Mouse (Mus musculus) liver, embryonic 15.5 days (tissue): Measurements from ENCODE around the gene Trpm8. TPM values are rescaled to one million over a fixed set of nuclear protein-coding genes. Genes with fewer than 3 reads are reported as not detected.
A peak's percentile ranks its signal among the peaks of the same experiment; 100 is the strongest.

Experiments used
- ATAC-seq: fragments of 200-750 bp; cut with Nextera tagmentation; 2 replicates; pipeline ENCODE4 v1.8.0; 2017; ENCODE audit warnings: moderate number of reproducible peaks, mild to moderate bottlenecking, moderate library complexity; ENCODE audit not compliant: insufficient read depth
- H3K27ac ChIP-seq: fragments of 300-500 bp; sonication (generic); replicated peaks from 2 replicates; pipeline ENCODE4 v1.5.1; 2015; ENCODE audit warnings: mild to moderate bottlenecking, inconsistent platforms
- H3K27me3 ChIP-seq: fragments of 300-500 bp; sonication (generic); 2 replicates; pipeline ENCODE4 v1.6.1; 2015; ENCODE audit warnings: mild to moderate bottlenecking, inconsistent platforms
- H3K36me3 ChIP-seq: fragments of 300-500 bp; sonication (generic); replicated peaks from 2 replicates; pipeline ENCODE4 v1.6.1; 2015; ENCODE audit warnings: moderate library complexity, mild to moderate bottlenecking, inconsistent platforms
- H3K4me1 ChIP-seq: fragments of 300-500 bp; sonication (generic); replicated peaks from 2 replicates; pipeline ENCODE4 v1.6.1; 2015; ENCODE audit warnings: inconsistent platforms
- H3K4me2 ChIP-seq: fragments of 300-500 bp; sonication (generic); 2 replicates; pipeline ENCODE4 v1.6.1; 2015; ENCODE audit warnings: moderate library complexity, mild to moderate bottlenecking, inconsistent platforms
- H3K4me3 ChIP-seq: fragments of 300-500 bp; sonication (generic); replicated peaks from 2 replicates; pipeline ENCODE4 v1.5.1; 2015; ENCODE audit warnings: mild to moderate bottlenecking, inconsistent platforms
- H3K9ac ChIP-seq: fragments of 300-500 bp; sonication (generic); 2 replicates; pipeline ENCODE4 v1.6.1; 2015; ENCODE audit warnings: moderate library complexity, mild to moderate bottlenecking, inconsistent platforms
- H3K9me3 ChIP-seq: fragments of 300-500 bp; sonication (generic); replicated peaks from 2 replicates; pipeline ENCODE4 v1.6.1; 2016; ENCODE audit warnings: inconsistent platforms
- WGBS: fragments of 180-500 bp; shearing (Covaris S2); methylation state at CpG from one replicate; pipeline ENCODE4 v1.1.7; 2015; ENCODE audit warnings: mixed read lengths; ENCODE audit not compliant: insufficient replicate concordance; 5-methylcytosine and 5-hydroxymethylcytosine counted together
- polyA plus RNA-seq: library from polyadenylated mRNA; unstranded; fragments of >200 nt; fragmentation: Nextera tagmentation; extraction: Ambion mirVana; gene quantifications from 2 replicates; pipeline ENCODE4 v1.2.1, GENCODE M21; 2015

Gene Trpm8
- not detected in 2 replicates for polyA plus RNA-seq

DNA sequence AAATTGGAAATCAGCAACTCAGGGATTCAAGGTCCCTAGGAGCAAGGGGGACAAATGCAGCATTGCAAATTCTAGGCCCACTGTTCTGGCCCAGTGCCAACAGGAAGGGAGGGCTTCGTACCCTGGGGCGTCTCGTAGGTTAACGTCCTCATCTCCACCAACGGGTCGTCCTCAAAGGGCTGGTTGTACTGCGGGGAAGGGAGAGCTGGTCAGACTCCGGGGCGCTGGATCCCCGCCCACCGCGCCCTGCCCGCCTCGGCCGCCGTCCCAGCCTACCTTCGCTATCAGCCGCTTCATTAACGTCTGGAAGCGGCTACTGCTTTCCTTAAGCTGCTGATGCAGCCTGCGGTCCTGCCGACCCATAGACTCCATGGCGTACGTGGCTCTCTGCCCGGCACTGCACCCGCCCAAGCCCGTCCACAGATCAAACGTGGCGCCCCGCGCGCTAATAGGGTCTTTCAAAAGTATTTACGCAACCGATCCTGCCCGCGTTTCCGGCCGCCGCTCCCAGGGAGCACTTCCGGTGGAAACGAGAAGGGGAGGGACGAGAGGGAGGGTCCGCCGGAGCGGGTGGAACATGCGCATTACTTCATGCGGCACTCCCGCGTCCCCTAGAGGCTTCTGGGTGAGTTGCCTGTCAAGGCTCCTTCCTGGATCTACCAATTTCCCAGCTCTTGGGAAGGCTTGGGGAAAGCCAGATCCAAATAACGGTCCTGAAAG, at the start of gene Trpm8, which contains the start of gene Hjurp:
Gene Trpm8, plus strand, starts transcription at position 564 of the 720 bp plus-strand sequence.
Gene Hjurp, minus strand, starts transcription at position 536 of the 720 bp plus-strand sequence.
- peak; percentile 90 for ATAC-seq
- WGBS = under 1% methylated on average over 50 of the region's 50 CpGs

DNA sequence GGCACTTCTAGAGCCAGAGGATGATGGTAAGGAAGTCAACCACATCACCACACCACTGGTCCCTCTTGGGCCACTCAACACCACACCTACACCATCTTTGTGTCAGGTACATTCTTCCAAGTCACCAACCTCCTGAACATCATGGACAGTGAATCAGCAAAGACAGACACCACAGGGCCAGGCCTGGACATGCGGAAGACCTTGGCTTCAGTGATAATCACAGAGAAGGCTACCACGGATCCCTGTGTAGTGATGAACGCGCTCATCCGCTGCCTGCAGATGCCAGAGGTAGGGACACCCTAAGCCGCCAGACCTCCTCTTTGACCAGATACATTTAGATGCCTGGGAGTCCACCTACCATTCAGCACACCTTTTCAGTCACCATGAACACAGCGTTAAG, 49.3 kb upstream of the Trpm8 start:
- WGBS = 55% methylated on average over 7 of the region's 7 CpGs
- peaks cover 45% of the 10 kb centered on the region; the same call in 1 of the 2 replicates for H3K9me3 ChIP-seq
- H3K36me3 ChIP-seq = no peaks in the 10 kb centered on the region
- ATAC-seq = no peak
- no peaks in the 10 kb centered on the region for H3K4me1 ChIP-seq
- H3K27ac ChIP-seq = no peak overlapping the region
- no peak overlapping the region for H3K4me2 ChIP-seq
- H3K27me3 ChIP-seq = no peaks in the 10 kb centered on the region
- H3K9ac ChIP-seq = no peak overlapping the region
- no peak overlapping the region for H3K4me3 ChIP-seq

More for the DNA sequence above, at the start of gene Trpm8, which contains the start of gene Hjurp:
- H3K9me3 ChIP-seq = no peaks in the 10 kb centered on the region
- peak within 1 kb of the TSS; percentile 68 for H3K9ac ChIP-seq
- peak within 1 kb of the TSS; percentile 84 for H3K27ac ChIP-seq
- peak within 1 kb of the TSS; percentile 66 for H3K4me2 ChIP-seq
- H3K27me3 ChIP-seq = no peaks in the 10 kb centered on the region
- peaks cover 42% of the 10 kb centered on the region for H3K4me1 ChIP-seq
- H3K4me3 ChIP-seq = peak within 1 kb of the TSS; percentile 60
- peaks cover 37% of the 10 kb centered on the region for H3K36me3 ChIP-seq

DNA sequence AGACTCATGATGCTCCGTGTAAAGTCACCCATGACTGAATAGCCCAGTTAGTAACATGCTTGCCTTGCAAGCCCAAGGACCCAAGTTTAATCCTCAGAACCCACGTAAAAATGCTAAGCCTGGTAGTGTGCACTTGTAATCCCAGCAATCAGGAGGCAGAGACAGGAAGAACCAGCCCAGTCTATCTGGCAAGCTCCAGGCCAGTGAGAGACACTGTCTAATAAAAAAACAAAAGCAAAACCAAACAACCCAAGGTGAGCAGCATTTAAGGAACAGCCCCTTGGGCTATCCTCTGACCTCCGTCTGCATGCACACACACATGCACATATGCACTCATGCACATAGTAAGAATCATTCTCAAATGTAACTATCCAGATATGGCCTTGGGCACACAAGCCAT, 47.9 kb upstream of the Trpm8 start:
- Histone ChIP-seq H3K9ac (no peak overlapping the region), H3K4me3 (no peak overlapping the region), H3K27ac (no peak overlapping the region), H3K36me3 (no peaks in the 10 kb centered on the region), H3K9me3 (peaks cover 46% of the 10 kb centered on the region; the same call in 1 of the 2 replicates), H3K4me2 (no peak overlapping the region), H3K4me1 (no peaks in the 10 kb centered on the region), H3K27me3 (no peaks in the 10 kb centered on the region)
- no peak for ATAC-seq
- 58% methylated on average over 3 of the region's 3 CpGs for WGBS

DNA sequence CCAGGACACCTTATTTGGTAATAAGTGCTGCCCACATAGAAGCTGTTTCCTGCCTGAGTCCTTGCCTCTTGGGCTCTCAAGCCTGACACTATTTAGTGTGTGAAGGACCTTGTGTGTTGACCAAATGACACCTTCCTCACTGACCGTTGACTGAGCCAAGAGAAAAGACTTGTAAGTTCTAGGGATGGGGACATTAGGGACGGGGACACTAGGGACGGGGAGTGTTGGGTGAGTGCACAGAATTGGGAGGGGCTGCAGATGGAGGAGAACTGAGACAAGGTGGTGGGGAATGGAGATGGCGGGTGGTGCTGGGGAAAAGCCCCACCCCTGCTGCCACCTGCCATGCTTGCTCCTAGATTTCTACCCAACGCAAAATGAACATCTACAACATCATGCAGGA, 47.5 kb upstream of the Trpm8 start:
- H3K4me1 ChIP-seq = no peaks in the 10 kb centered on the region
- H3K9ac ChIP-seq = no peak overlapping the region
- H3K9me3 ChIP-seq = peaks cover 47% of the 10 kb centered on the region; the same call in 1 of the 2 replicates
- H3K4me2 ChIP-seq = no peak overlapping the region
- H3K27ac ChIP-seq = no peak overlapping the region
- H3K4me3 ChIP-seq = no peak overlapping the region
- no peaks in the 10 kb centered on the region for H3K36me3 ChIP-seq
- ATAC-seq = no peak
- no peaks in the 10 kb centered on the region for H3K27me3 ChIP-seq
- 65% methylated on average over 5 of the region's 5 CpGs for WGBS

DNA sequence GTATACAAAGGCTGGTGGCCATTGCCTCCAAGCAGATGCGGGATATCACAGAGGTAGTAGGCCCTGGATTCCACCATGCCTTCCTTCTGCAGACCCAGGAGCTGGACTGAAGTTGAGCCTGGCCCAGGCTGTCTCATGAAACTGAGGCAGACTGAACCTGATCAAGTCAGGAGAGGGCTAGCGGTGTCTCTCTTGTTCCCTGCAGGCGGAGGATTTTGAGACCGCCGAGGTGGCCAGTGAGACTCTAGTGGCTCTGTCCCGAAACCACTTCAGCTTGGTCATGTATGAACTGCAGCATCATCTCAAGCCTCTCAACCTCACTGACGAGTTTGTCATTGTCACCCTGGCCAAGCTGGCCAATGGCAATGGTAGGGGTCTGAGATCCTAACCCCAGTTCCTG, 47.0 kb upstream of the Trpm8 start:
- 58% methylated on average over 7 of the region's 7 CpGs for WGBS

DNA sequence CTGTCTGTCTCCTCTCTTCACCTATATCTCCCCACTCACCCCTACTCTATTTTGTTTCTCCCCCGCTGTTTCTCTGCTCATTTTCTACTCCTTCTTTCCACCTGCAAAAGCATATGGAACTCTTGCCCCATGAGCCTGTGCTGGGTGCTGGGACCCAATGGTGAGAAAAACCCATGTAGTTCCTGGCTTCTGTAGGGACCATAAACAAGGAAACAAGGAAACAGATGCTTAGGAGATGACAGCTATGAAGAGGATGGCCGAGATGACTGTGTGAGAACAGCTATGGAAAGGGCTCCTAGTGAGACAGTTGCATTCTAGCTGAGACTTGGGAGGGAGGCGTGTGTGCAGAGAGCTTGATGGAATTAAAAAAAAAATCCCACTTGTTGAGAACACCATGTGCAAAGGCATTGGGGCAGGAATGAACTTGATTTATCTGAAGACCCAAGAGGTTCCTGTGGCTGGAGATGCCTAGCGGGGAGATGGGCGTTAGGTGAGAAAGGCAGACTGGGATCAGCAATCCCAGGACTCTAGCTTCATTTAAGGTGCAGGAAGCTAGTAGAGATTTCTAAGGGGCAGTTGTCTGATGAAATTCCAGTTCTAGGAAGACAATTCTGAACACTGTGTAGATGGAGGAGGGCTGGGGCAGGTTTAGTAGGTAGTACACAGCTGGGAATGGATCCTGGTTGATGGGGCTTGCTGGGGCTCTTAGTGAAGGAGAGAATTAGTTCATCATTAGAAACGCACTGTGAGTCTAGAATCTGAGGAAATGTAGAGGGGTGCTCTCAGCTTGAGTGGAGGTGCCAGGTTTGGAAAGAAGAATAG, 46.3 kb upstream of the Trpm8 start:
- no peak for ATAC-seq
- no peak overlapping the region for H3K9ac ChIP-seq
- peaks cover 52% of the 10 kb centered on the region; the same call in 1 of the 2 replicates for H3K9me3 ChIP-seq
- no peaks in the 10 kb centered on the region for H3K4me1 ChIP-seq
- 55% methylated on average over 6 of the region's 6 CpGs for WGBS
- no peaks in the 10 kb centered on the region for H3K36me3 ChIP-seq
- H3K4me2 ChIP-seq = no peak overlapping the region
- no peaks in the 10 kb centered on the region for H3K27me3 ChIP-seq
- no peak overlapping the region for H3K27ac ChIP-seq
- no peak overlapping the region for H3K4me3 ChIP-seq

More for the DNA sequence above, 47.0 kb upstream of the Trpm8 start:
- no peak for ATAC-seq
- no peaks in the 10 kb centered on the region for H3K27me3 ChIP-seq
- H3K4me2 ChIP-seq = no peak overlapping the region
- H3K36me3 ChIP-seq = no peaks in the 10 kb centered on the region
- peaks cover 50% of the 10 kb centered on the region; the same call in 1 of the 2 replicates for H3K9me3 ChIP-seq
- no peak overlapping the region for H3K27ac ChIP-seq
- no peaks in the 10 kb centered on the region for H3K4me1 ChIP-seq
- no peak overlapping the region for H3K4me3 ChIP-seq
- no peak overlapping the region for H3K9ac ChIP-seq

DNA sequence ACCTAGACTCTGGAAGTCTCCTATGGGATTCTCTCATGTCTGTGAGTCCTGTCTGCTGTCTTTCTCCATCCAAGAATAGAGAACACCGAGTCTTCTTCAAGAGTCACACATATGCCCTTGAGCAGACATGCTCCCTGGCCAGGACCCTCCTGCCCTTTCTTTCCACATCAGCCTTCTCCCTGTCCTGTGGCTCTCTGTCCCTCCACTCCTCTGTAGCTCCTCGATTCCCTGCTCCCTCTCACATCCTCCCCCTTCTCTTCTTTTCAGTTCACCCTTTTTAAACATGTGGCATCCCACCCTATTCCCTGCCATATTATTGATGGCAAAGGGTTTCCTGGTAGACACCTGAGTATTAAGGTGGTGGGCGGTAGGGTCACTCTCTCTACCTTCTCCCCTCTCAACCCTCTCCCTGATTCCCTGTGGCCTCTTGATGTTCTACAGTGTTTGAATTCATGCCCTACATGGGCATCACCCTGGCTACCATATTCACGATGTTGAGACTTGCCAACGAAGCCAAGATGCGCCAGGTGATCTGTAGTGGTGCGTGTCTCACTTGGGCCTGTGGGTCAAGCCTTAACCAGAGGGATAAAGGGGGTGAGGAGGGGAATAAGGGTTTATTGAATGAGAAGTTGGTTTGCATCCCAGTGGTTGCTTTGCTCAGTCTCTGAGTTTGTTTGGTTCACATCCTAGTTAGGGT, 45.5 kb upstream of the Trpm8 start:
- WGBS = 49% methylated on average over 7 of the region's 7 CpGs
- no peak for ATAC-seq
- H3K9me3 ChIP-seq = peaks cover 45% of the 10 kb centered on the region; the same call in 1 of the 2 replicates

DNA sequence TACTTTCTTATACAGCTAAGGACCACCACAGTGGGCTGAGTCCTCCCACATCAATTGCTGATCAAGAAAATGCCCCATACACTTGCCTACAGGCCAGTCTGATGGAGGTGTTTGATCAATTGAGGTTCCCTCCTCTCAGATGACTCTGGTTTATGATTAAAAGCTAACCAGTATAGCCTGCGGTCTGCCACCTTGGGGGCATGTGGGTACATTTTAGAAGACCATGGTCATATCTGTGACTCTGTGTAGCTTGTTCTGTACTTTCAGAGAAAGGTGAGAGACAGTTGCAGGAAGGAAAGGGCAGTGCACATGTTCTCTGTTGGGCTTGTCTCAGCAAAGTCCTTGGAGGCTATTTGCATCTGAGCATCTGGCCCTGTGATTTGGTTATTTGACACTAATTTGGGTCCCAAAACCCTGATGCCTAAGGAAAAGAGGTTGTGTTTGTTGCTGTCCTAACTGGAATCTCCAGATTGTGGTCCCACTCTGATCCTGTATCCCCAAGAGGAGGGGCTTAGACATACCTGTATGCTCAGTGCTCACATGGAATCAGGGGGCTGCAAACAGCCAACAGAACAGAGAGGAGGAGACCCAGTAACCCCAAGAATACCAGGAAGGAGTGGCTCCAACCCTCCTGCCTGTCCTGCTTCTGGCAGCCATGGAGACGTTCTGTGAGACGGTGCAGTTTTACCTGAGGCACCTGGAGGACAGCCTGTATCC, 44.6 kb upstream of the Trpm8 start:
- Histone ChIP-seq H3K27ac (no peak overlapping the region), H3K4me3 (no peak overlapping the region), H3K27me3 (no peaks in the 10 kb centered on the region), H3K4me1 (no peaks in the 10 kb centered on the region), H3K36me3 (no peaks in the 10 kb centered on the region), H3K9me3 (peaks cover 42% of the 10 kb centered on the region), H3K9ac (no peak overlapping the region), H3K4me2 (no peak overlapping the region)
- no peak for ATAC-seq
- WGBS = 43% methylated on average over 3 of the region's 3 CpGs

More for the DNA sequence above, 45.5 kb upstream of the Trpm8 start:
- no peaks in the 10 kb centered on the region for H3K4me1 ChIP-seq
- no peak overlapping the region for H3K4me2 ChIP-seq
- no peaks in the 10 kb centered on the region for H3K27me3 ChIP-seq
- H3K4me3 ChIP-seq = no peak overlapping the region
- no peaks in the 10 kb centered on the region for H3K36me3 ChIP-seq
- H3K9ac ChIP-seq = no peak overlapping the region
- H3K27ac ChIP-seq = no peak overlapping the region

DNA sequence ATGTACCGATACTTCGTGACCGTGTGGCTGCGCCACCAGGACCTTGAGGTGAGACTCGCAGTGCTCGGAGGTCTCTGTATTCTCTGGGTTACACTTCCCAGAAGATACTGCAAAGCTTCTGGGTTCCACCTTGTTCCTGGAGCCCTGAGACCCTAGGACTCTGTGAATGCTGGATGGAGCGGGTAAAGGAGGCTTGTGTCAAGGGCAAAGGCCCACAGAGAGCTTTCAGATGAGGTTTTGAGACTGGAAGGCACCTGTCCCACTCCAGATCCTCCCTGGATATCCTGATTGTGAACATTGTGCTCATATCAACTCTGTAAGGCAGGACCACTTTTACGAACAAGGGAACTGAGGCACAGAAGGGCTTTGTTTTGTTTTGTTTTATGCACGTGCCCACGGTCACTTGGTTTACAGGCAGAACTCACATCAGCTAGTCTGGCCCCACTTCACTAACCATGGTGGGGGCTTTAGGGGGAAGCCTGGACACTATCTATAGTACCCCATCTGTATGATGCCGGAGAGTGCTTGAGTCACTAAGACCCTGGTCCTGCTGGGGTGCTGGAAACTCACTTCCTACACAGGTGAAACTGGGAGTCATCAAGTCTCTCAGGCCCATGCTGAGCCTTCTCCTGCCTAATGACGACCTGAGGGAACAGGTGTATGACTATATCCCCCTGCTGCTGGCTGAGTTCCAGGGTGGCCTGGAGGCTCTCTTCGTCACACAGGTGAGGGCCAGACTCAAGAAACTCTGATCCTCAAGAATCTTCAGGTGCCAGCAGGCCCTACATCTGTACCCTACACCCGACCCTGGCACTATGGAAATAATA, 43.8 kb upstream of the Trpm8 start:
- ATAC-seq = no peak
- Histone ChIP-seq H3K4me2 (no peak overlapping the region), H3K27me3 (no peaks in the 10 kb centered on the region), H3K9me3 (peaks cover 50% of the 10 kb centered on the region), H3K4me1 (no peaks in the 10 kb centered on the region), H3K9ac (no peak overlapping the region), H3K27ac (no peak overlapping the region), H3K4me3 (no peak overlapping the region), H3K36me3 (no peaks in the 10 kb centered on the region)
- WGBS = 50% methylated on average over 14 of the region's 14 CpGs

DNA sequence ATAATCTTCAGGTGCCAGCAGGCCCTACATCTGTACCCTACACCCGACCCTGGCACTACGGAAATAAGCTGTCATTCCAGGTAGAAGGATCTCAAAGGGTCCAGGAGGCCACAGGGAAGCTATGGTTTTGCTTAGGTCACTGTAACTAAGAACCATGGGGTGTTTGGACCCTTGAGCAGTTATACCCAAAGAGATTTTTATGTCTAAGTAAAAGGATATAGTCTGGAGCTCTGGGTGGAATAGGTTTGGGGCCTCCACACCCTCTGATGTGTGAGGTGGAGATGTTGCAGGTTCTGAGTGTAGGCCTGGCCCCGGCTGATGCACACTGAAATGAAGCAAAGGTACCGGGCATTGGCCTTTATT, 43.2 kb upstream of the Trpm8 start:
- Histone ChIP-seq H3K4me1 (no peaks in the 10 kb centered on the region), H3K27ac (no peak overlapping the region), H3K4me3 (no peak overlapping the region), H3K9ac (no peak overlapping the region), H3K4me2 (no peak overlapping the region), H3K9me3 (peaks cover 54% of the 10 kb centered on the region), H3K27me3 (no peaks in the 10 kb centered on the region), H3K36me3 (no peaks in the 10 kb centered on the region)
- WGBS = 45% methylated on average over 4 of the region's 4 CpGs
- no peak for ATAC-seq
